Mouse (Mus musculus): Measurements from ENCODE around the gene Pax5. TPM values are rescaled to one million over a fixed set of nuclear protein-coding genes. Genes with fewer than 3 reads are reported as not detected.

Gene Pax5
- polyA plus RNA-seq, 1 experiment from 2014 or later: not detected

GRCm38 (mm10) chr4:44715621-44716160 lies 5.4 kb upstream of the Pax5 start:
- no peak overlapping the region for H3K9ac ChIP-seq (ENCODE audit: low read depth, low read length)
- H3K4me3 ChIP-seq (ENCODE audit: low read length): no peak overlapping the region
- no peaks in the 10 kb centered on the region for H3K36me3 ChIP-seq (ENCODE audit: control insufficient read depth, insufficient read depth, low read length)
- no peaks in the 10 kb centered on the region for H3K9me3 ChIP-seq (ENCODE audit: control insufficient read depth, low read length)
- no peak for ATAC-seq
- no peaks in the 10 kb centered on the region for H3K4me1 ChIP-seq (ENCODE audit: control insufficient read depth, insufficient read depth, low read length)
- no peak overlapping the region for H3K4me2 ChIP-seq (ENCODE audit: low read depth, low read length)
- H3K27ac ChIP-seq (ENCODE audit: low read length): no peak overlapping the region
- WGBS: 14% methylated on average over 3 of the region's 3 CpGs
- H3K27me3 ChIP-seq (replicated peaks; ENCODE audit: control insufficient read depth, insufficient read depth, low read length): peaks cover 68% of the 10 kb centered on the region

GRCm38 (mm10) chr4:44714111-44714621 lies 3.9 kb upstream of the Pax5 start:
- ATAC-seq: no peak
- Histone ChIP-seq H3K4me2 (ENCODE audit: low read depth, low read length) (no peak overlapping the region), H3K9ac (ENCODE audit: low read depth, low read length) (no peak overlapping the region), H3K4me3 (ENCODE audit: low read length) (no peak overlapping the region), H3K9me3 (ENCODE audit: control insufficient read depth, low read length) (no peaks in the 10 kb centered on the region), H3K27ac (ENCODE audit: low read length) (no peak overlapping the region), H3K36me3 (ENCODE audit: control insufficient read depth, insufficient read depth, low read length) (no peaks in the 10 kb centered on the region), H3K27me3 (replicated peaks; ENCODE audit: control insufficient read depth, insufficient read depth, low read length) (peaks cover 79% of the 10 kb centered on the region), H3K4me1 (ENCODE audit: control insufficient read depth, insufficient read depth, low read length) (no peaks in the 10 kb centered on the region)
- 2% methylated on average over 27 of the region's 27 CpGs for WGBS

GRCm38 (mm10) chr4:44713554-44714051 lies 3.3 kb upstream of the Pax5 start:
- Histone ChIP-seq H3K4me1 (ENCODE audit: control insufficient read depth, insufficient read depth, low read length) (no peaks in the 10 kb centered on the region), H3K4me3 (ENCODE audit: low read length) (no peak overlapping the region), H3K4me2 (ENCODE audit: low read depth, low read length) (no peak overlapping the region), H3K9me3 (ENCODE audit: control insufficient read depth, low read length) (no peaks in the 10 kb centered on the region), H3K9ac (ENCODE audit: low read depth, low read length) (no peak overlapping the region), H3K27me3 (replicated peaks; ENCODE audit: control insufficient read depth, insufficient read depth, low read length) (peaks cover 82% of the 10 kb centered on the region), H3K27ac (ENCODE audit: low read length) (no peak overlapping the region), H3K36me3 (ENCODE audit: control insufficient read depth, insufficient read depth, low read length) (no peaks in the 10 kb centered on the region)
- no peak for ATAC-seq
- 3% methylated on average over 19 of the region's 19 CpGs for whole genome bisulfite sequencing

GRCm38 (mm10) chr4:44712786-44713553 lies 2.7 kb upstream of the Pax5 start:
- no peak overlapping the region for H3K4me3 ChIP-seq (ENCODE audit: low read length)
- H3K36me3 ChIP-seq (ENCODE audit: control insufficient read depth, insufficient read depth, low read length): no peaks in the 10 kb centered on the region

GRCm38 (mm10) chr4:44712051-44712700 lies 1.9 kb upstream of the Pax5 start:
- Histone ChIP-seq H3K9me3 (ENCODE audit: control insufficient read depth, low read length) (no peaks in the 10 kb centered on the region), H3K27me3 (replicated peaks; ENCODE audit: control insufficient read depth, insufficient read depth, low read length) (peaks cover 80% of the 10 kb centered on the region), H3K4me1 (ENCODE audit: control insufficient read depth, insufficient read depth, low read length) (no peaks in the 10 kb centered on the region), H3K27ac (ENCODE audit: low read length) (no peak overlapping the region), H3K4me3 (ENCODE audit: low read length) (0 out of 2 replicates have a peak overlapping the region, but pooled peaks have one; percentile 20), H3K9ac (ENCODE audit: low read depth, low read length) (no peak overlapping the region), H3K4me2 (ENCODE audit: low read depth, low read length) (no peak overlapping the region), H3K36me3 (ENCODE audit: control insufficient read depth, insufficient read depth, low read length) (no peaks in the 10 kb centered on the region)
- no peak for ATAC-seq
- WGBS: 1% methylated on average over 25 of the region's 25 CpGs

More at GRCm38 (mm10) chr4:44712786-44713553, 2.7 kb upstream of the Pax5 start:
- Histone ChIP-seq H3K4me2 (ENCODE audit: low read depth, low read length) (no peak overlapping the region), H3K27me3 (replicated peaks; ENCODE audit: control insufficient read depth, insufficient read depth, low read length) (peaks cover 80% of the 10 kb centered on the region), H3K9me3 (ENCODE audit: control insufficient read depth, low read length) (no peaks in the 10 kb centered on the region), H3K27ac (ENCODE audit: low read length) (no peak overlapping the region), H3K4me1 (ENCODE audit: control insufficient read depth, insufficient read depth, low read length) (no peaks in the 10 kb centered on the region), H3K9ac (ENCODE audit: low read depth, low read length) (no peak overlapping the region)
- ATAC-seq: no peak
- 1% methylated on average over 50 of the region's 50 CpGs for WGBS

- no peak overlapping the region for H3K4me3 ChIP-seq (ENCODE audit: low read length)
- no peaks in the 10 kb centered on the region for H3K4me1 ChIP-seq (ENCODE audit: control insufficient read depth, insufficient read depth, low read length)
- H3K36me3 ChIP-seq (ENCODE audit: control insufficient read depth, insufficient read depth, low read length): no peaks in the 10 kb centered on the region
- H3K27me3 ChIP-seq (replicated peaks; ENCODE audit: control insufficient read depth, insufficient read depth, low read length): peaks cover 73% of the 10 kb centered on the region
- 2% methylated on average over 25 of the region's 25 CpGs for WGBS
- H3K27ac ChIP-seq (ENCODE audit: low read length): no peak overlapping the region
- no peak for ATAC-seq
- no peak overlapping the region for H3K9ac ChIP-seq (ENCODE audit: low read depth, low read length)
- no peak overlapping the region for H3K4me2 ChIP-seq (ENCODE audit: low read depth, low read length)
- no peaks in the 10 kb centered on the region for H3K9me3 ChIP-seq (ENCODE audit: control insufficient read depth, low read length)
Measured at GRCm38 (mm10) chr4:44711136-44711900, 1.0 kb upstream of the Pax5 start.

GRCm38 (mm10) chr4:44710701-44711097 lies 412 bp upstream of the Pax5 start:
- Histone ChIP-seq H3K4me3 (ENCODE audit: low read length) (no peak overlapping the region), H3K4me2 (ENCODE audit: low read depth, low read length) (no peak overlapping the region)
- WGBS: 1% methylated on average over 30 of the region's 30 CpGs

GRCm38 (mm10) chr4:44709091-44709695 lies 1.1 kb downstream of the Pax5 start:
- no peak overlapping the region for H3K4me2 ChIP-seq (ENCODE audit: low read depth, low read length)
- H3K4me1 ChIP-seq (ENCODE audit: control insufficient read depth, insufficient read depth, low read length): peaks cover under 1% of the 10 kb centered on the region; the same call in 1 of the 2 replicates
- H3K9me3 ChIP-seq (ENCODE audit: control insufficient read depth, low read length): no peaks in the 10 kb centered on the region
- H3K9ac ChIP-seq (ENCODE audit: low read depth, low read length): no peak overlapping the region
- H3K27me3 ChIP-seq (replicated peaks; ENCODE audit: control insufficient read depth, insufficient read depth, low read length): peaks cover 81% of the 10 kb centered on the region
- H3K4me3 ChIP-seq (ENCODE audit: low read length): no peak overlapping the region
- no peaks in the 10 kb centered on the region for H3K36me3 ChIP-seq (ENCODE audit: control insufficient read depth, insufficient read depth, low read length)
- no peak for ATAC-seq
- no peak overlapping the region for H3K27ac ChIP-seq (ENCODE audit: low read length)

More at GRCm38 (mm10) chr4:44710701-44711097, 412 bp upstream of the Pax5 start:
- H3K27me3 ChIP-seq (replicated peaks; ENCODE audit: control insufficient read depth, insufficient read depth, low read length): peaks cover 78% of the 10 kb centered on the region
- no peaks in the 10 kb centered on the region for H3K36me3 ChIP-seq (ENCODE audit: control insufficient read depth, insufficient read depth, low read length)
- no peak overlapping the region for H3K9ac ChIP-seq (ENCODE audit: low read depth, low read length)
- no peak overlapping the region for H3K27ac ChIP-seq (ENCODE audit: low read length)
- H3K9me3 ChIP-seq (ENCODE audit: control insufficient read depth, low read length): no peaks in the 10 kb centered on the region
- ATAC-seq: no peak
- no peaks in the 10 kb centered on the region for H3K4me1 ChIP-seq (ENCODE audit: control insufficient read depth, insufficient read depth, low read length)

Measured in intestine, embryonic 16.5 days (tissue).